Mouse (Mus musculus) liver, embryonic 14.5 days (tissue): ENCODE data around the gene Phldb2.

Source experiments
- CTCF ChIP-seq: IDR thresholded peaks from 2 replicates; pipeline ENCODE4 v1.5.1; 2016; ENCODE audit warnings: antibody characterized with exemption, low read depth, control low read depth
- EP300 ChIP-seq: IDR thresholded peaks from 2 replicates; pipeline ENCODE4 v1.6.1; 2016; ENCODE audit warnings: antibody characterized with exemption, low read depth

- TF ChIP-seq CTCF (no peak), EP300 (no peak)
These were observed 23.1 kb downstream of the Phldb2 start for GRCm38 (mm10) chr16:45930308-45930707.
